Mouse (Mus musculus) limb, embryonic 10.5 days (tissue): ENCODE results near the gene Fpgt. TPM values are rescaled to one million over a fixed set of nuclear protein-coding genes. Genes with fewer than 3 reads are reported as not detected.

Source experiments
- DNase-seq: peaks from one replicate; pipeline ENCODE4 v3.0.0-alpha.2; 2017; ENCODE audit warnings: low spot score
- H3K27ac ChIP-seq: fragments of 300-500 bp; sonication (generic); 2 replicates; pipeline ENCODE4 v1.5.1; 2016; ENCODE audit warnings: mild to moderate bottlenecking
- H3K27me3 ChIP-seq: fragments of 300-500 bp; sonication (generic); 2 replicates; pipeline ENCODE4 v1.6.1; 2016; ENCODE audit warnings: low read depth, mild to moderate bottlenecking; ENCODE audit not compliant: poor library complexity, severe bottlenecking
- H3K36me3 ChIP-seq: fragments of 300-500 bp; sonication (generic); 2 replicates; pipeline ENCODE4 v1.6.1; 2016; ENCODE audit warnings: mild to moderate bottlenecking, moderate library complexity
- H3K4me1 ChIP-seq: fragments of 300-500 bp; sonication (generic); 2 replicates; pipeline ENCODE4 v1.6.1; 2016
- H3K4me3 ChIP-seq: fragments of 300-500 bp; sonication (generic); 2 replicates; pipeline ENCODE4 v1.5.1; 2016; ENCODE audit warnings: mild to moderate bottlenecking, moderate library complexity
- H3K9me3 ChIP-seq: fragments of 300-500 bp; sonication (generic); replicated peaks from 2 replicates; pipeline ENCODE4 v1.6.1; 2016; ENCODE audit warnings: mild to moderate bottlenecking
- WGBS: fragments of 180-500 bp; shearing (Covaris S2); methylation state at CpG from one replicate; pipeline ENCODE4 v1.1.7; 2016; 5-methylcytosine and 5-hydroxymethylcytosine counted together
- polyA plus RNA-seq: library from polyadenylated mRNA; unstranded; fragments of >200 nt; fragmentation: Nextera tagmentation; extraction: Ambion mirVana; gene quantifications from 2 replicates; pipeline ENCODE4 v1.2.1, GENCODE M21; 2016

The Fpgt gene
- polyA plus RNA-seq = 11.3 and 13.9 TPM in 2 replicates

DNA sequence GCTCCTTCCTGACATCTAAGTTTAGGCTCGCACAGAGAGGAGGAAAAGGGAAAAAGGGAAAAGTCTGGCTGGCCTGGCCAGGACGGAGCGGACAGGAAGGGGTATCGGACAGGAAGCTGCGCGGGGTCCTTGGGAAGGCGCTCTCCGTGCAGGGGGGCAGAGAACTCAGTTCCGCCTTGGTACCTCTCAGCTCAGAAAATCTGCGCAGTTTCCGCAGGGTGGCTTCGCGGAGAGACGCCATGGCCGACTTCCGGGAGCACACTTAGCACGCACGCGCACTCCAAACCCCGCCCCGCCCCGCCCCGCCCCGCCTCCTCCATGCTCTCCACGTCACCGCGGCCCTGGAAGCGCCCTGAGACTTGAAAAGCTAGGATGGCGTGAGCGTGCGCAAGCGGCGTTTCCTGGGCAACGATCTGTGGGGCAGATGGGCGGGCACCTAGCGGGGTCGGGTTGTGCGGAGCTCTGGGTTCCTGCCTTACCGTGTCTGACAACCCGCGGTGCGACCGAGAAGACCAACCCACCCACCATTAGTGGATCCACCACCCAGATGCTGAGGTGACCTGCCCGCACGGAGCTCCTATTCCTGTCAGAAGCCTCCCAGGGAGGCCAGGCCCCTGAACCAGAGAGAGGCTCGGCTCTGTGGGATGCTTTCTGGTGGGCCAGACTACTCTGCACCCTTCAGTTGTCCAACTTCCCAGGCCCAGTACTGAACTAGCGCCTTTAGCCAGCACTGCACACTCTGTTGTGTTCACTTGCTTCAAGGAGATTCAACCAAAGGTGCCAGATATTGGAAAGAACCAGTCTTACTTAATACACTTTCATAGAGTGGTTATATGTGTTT is at the start of gene Fpgt, which contains the start of gene Lrriq3:
Gene Fpgt (minus strand): TSS at position 288 of the 841 bp plus-strand sequence.
Gene Lrriq3 (plus strand): TSS at position 319 of the 841 bp plus-strand sequence.
- Histone ChIP-seq H3K9me3 (no peaks in the 10 kb centered on the region), H3K27me3 (no peaks in the 10 kb centered on the region), H3K27ac (peak within 1 kb of the TSS; percentile 89), H3K4me1 (peaks cover 6% of the 10 kb centered on the region; the same call in 1 of the 2 replicates), H3K4me3 (peak within 1 kb of the TSS; percentile 64), H3K36me3 (no peaks in the 10 kb centered on the region)
- DNase-seq = peak; percentile 97
- under 1% methylated on average over 47 of the region's 47 CpGs for WGBS

DNA sequence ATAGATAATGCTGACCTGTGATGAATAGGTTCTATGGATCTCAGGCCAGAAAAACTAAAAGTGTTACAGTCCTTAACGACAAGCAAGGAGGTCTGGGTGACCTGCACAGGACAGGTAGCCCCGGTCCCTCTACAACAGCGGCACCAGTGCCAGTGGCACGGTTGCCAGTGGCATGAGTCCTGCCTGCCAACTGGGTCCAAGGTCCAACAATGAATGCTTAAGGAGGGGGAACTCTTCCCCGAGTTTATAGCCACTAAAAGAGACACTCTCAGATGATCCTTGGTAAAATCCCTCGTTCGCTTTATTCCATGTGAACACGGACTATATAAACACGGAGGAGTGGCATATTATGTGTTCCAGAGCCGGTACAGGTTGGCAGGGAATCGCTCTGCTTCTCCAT is 47.8 kb upstream of the Fpgt start:
- Histone ChIP-seq H3K36me3 (no peaks in the 10 kb centered on the region), H3K27me3 (no peaks in the 10 kb centered on the region), H3K9me3 (no peaks in the 10 kb centered on the region), H3K27ac (no peak overlapping the region), H3K4me3 (no peak overlapping the region), H3K4me1 (no peaks in the 10 kb centered on the region)
- no peak for DNase-seq
- WGBS = 92% methylated on average over 11 of the region's 11 CpGs

DNA sequence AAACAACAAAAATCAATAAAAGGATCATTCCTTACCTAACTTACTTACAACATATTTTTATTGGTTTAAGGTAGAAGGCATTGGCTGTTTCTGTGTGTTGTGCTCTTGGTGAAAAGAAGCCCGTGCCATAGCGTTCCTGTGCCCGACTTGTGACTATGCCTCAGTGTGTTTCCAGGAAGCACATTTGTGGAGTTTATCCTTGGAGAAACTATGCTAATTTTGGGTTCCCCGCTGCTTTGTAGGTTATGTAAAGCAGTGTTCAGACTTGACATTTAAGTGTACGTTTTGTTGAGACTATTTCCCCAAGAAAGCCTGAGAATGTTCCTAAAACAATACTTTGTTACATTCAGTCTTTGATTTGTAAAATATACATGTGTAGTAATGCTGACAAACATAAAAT is 44.5 kb upstream of the Fpgt start:
- H3K9me3 ChIP-seq = no peaks in the 10 kb centered on the region
- 87% methylated on average over 5 of the region's 5 CpGs for WGBS

DNA sequence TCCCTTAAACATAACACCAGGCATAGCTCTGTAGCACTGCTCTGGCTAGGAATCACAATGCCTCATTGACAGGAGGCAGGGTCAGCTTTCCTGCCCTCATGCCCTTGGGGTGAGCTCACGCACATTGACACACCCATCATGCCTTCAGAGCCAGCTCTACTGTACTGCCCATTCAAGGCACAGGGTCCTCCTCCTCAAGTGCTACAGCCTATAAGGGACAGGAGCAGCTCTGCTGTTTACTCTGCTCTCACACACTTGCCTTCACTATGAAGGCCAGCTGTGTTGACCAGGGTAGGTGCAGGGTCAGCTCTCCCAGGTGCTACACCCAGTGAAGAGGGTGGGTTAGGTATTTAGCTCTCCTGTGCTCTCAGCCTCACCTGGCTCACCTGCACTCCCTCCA is 12.8 kb upstream of the Fpgt start:
- DNase-seq = no peak
- H3K36me3 ChIP-seq = no peaks in the 10 kb centered on the region
- H3K4me3 ChIP-seq = no peak overlapping the region
- WGBS = 50% methylated on average over 1 of the region's 1 CpGs
- no peaks in the 10 kb centered on the region for H3K4me1 ChIP-seq
- no peaks in the 10 kb centered on the region for H3K27me3 ChIP-seq
- no peak overlapping the region for H3K27ac ChIP-seq
- no peaks in the 10 kb centered on the region for H3K9me3 ChIP-seq

More for the DNA sequence above, 44.5 kb upstream of the Fpgt start:
- no peaks in the 10 kb centered on the region for H3K36me3 ChIP-seq
- DNase-seq = no peak
- H3K4me1 ChIP-seq = no peaks in the 10 kb centered on the region
- H3K27ac ChIP-seq = no peak overlapping the region
- H3K27me3 ChIP-seq = no peaks in the 10 kb centered on the region
- H3K4me3 ChIP-seq = no peak overlapping the region

DNA sequence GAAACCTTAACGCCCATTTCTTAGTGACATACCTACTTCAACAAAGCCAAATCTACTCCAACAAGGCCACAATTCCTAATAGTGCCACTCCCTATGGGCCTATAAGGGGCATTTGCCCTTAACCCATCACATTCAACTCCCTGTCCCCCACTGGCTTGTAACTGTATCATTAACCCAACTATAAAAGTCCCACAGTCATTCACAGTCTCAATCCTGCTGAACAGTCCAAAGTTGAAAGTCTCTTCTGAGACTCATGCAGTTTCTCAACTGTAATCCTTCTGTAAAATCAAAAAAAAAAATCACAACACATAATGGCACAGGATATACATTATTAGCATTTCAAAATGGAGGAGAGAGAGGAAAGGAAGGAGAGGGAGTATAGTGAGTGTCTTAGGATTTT is 6.1 kb upstream of the Fpgt start:
- DNase-seq = no peak
- Histone ChIP-seq H3K4me1 (no peaks in the 10 kb centered on the region), H3K27ac (no peak overlapping the region), H3K4me3 (no peak overlapping the region), H3K36me3 (no peaks in the 10 kb centered on the region), H3K27me3 (no peaks in the 10 kb centered on the region), H3K9me3 (no peaks in the 10 kb centered on the region)
- 86% methylated on average over 1 of the region's 1 CpGs for WGBS

DNA sequence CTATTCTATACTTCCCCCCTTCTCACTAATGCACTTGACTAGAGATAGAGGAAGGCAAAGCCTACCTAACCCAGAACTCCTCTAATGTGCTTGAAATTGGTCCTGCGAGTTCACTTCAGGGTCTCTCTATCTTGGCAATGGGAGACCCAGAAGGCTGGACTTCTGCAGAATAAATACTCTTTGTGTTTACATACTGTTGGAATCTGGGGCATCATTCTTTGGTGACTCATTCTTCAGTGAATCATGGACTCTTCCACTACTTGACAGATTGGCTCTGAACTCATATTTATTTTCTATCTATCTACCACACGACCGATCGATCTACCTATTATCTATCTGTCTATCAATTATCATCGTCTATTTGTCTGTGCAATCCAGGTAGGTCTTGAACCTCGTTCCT is 1.1 kb downstream of the Fpgt start:
- Histone ChIP-seq H3K36me3 (peaks cover 8% of the 10 kb centered on the region), H3K27me3 (no peaks in the 10 kb centered on the region), H3K9me3 (no peaks in the 10 kb centered on the region), H3K4me1 (peaks cover 6% of the 10 kb centered on the region; the same call in 1 of the 2 replicates), H3K4me3 (peak overlapping the region; percentile 64), H3K27ac (no peak overlapping the region)
- WGBS = 94% methylated on average over 6 of the region's 6 CpGs
- DNase-seq = no peak

DNA sequence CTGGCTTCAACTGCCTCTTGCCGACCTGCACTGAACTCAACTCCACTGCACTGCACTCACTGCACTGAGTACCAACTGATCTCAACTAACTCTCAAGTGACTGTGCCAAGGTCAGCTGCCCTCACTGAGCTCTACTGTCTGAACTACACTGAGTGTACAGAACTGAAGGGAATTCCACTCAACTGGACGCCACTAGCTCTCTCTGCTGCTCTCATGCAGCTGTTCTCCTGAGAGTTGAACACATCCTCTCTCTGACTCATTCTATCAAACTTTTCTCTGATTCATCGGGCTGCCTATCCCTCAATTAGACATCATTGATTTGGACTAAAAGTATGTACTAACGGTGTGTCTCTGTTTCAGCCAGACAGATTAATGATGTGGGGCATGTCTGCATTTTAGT is 15.3 kb downstream of the Fpgt start:
- 81% methylated on average over 4 of the region's 4 CpGs for WGBS
- Histone ChIP-seq H3K4me3 (no peak overlapping the region), H3K27ac (no peak overlapping the region), H3K27me3 (no peaks in the 10 kb centered on the region), H3K36me3 (no peaks in the 10 kb centered on the region), H3K9me3 (no peaks in the 10 kb centered on the region), H3K4me1 (no peaks in the 10 kb centered on the region)
- DNase-seq = no peak

DNA sequence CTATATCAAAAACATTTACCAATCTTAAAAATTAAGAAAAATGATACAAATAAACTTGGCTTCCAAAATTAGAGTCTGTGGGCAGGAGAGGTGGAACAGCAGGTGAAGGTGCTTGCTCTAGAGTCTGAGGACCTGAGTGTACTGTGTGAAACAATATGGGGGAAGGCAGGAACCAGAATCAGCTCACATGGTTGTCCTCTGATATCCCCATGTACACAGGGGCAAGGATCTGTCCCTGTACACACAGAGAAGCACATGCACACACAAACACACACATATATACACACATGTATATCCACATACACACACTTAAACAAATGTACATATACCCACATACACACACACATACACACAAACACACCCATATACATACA is 33.8 kb downstream of the Fpgt start:
- Histone ChIP-seq H3K4me1 (no peaks in the 10 kb centered on the region), H3K36me3 (no peaks in the 10 kb centered on the region), H3K9me3 (no peaks in the 10 kb centered on the region), H3K4me3 (no peak overlapping the region), H3K27me3 (no peaks in the 10 kb centered on the region), H3K27ac (no peak overlapping the region)
- no peak for DNase-seq

DNA sequence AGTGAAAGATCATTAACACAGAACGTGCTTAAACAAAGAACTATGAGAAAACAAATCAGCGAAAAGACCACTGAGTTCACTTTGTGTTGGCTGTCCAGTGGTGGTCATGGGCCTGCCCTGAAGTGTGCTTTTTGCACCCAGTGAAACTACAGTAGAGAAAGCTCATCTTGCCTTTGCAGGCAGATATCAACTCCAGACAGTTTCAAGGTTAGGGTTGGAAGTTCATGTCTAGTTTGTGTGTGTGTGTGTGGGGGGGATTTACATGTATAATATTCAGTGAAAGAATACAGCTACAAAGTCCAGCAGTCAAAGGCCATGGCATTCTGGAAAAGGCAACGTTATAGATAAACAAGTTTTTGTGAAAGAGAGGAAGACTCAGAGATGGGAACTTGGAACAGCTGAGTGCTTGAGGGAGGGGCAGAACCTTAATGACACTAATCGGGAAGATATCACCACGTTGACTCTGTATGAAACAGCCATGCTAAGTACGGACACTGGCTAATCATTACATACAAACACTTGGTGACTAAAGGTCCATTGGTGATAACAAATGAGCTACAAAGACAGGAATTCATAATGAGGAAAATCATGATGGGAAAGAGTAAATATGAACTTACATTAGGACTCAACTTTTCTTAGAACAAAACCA is 34.3 kb downstream of the Fpgt start:
- H3K27ac ChIP-seq = no peak overlapping the region
- H3K4me1 ChIP-seq = no peaks in the 10 kb centered on the region
- H3K9me3 ChIP-seq = no peaks in the 10 kb centered on the region
- H3K27me3 ChIP-seq = no peaks in the 10 kb centered on the region
- no peaks in the 10 kb centered on the region for H3K36me3 ChIP-seq
- WGBS = 88% methylated on average over 6 of the region's 6 CpGs
- DNase-seq = no peak
- no peak overlapping the region for H3K4me3 ChIP-seq

DNA sequence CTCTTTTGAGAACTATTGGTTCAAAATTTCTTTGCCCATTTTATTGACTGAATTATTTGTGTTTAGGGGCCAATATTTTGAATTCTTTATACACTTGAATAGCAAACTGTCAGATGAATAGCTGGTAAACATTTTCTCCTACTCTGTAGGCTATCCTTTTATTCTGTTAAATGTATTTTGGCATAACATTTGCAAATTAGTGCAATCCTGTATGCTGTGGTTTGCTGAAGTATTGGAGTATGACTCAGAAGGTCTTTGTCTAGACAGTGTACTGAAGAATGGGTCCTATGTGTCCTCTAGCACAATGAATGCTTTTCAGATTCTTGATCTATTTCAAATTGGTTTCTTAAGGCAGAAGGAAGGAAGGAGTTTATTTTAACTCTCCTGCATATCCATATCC is 35.6 kb downstream of the Fpgt start:
- Histone ChIP-seq H3K27ac (no peak overlapping the region), H3K27me3 (no peaks in the 10 kb centered on the region), H3K4me3 (no peak overlapping the region), H3K4me1 (no peaks in the 10 kb centered on the region), H3K9me3 (no peaks in the 10 kb centered on the region), H3K36me3 (no peaks in the 10 kb centered on the region)
- DNase-seq = no peak

DNA sequence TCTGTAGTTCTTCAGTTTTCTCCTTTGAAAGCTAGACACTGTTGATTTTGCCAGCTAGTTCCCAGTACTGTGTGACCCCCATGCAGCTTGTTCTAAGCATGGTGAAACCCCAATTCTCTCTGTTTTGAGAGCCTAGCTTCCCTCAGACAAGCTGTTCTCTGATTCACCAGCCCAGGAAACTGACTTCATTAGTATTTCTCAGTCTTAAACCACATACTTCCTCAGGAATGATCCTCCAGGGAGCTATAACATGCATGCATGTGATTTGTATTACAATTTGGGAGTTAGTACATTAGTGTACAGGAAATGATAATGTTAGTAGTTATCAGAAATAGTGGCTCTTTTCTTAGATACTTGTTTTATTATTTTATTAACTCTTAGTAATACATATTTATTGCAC is 36.6 kb downstream of the Fpgt start:
- no peaks in the 10 kb centered on the region for H3K4me1 ChIP-seq
- DNase-seq = no peak
- H3K36me3 ChIP-seq = no peaks in the 10 kb centered on the region
- no peaks in the 10 kb centered on the region for H3K27me3 ChIP-seq
- no peaks in the 10 kb centered on the region for H3K9me3 ChIP-seq
- no peak overlapping the region for H3K4me3 ChIP-seq
- H3K27ac ChIP-seq = no peak overlapping the region

DNA sequence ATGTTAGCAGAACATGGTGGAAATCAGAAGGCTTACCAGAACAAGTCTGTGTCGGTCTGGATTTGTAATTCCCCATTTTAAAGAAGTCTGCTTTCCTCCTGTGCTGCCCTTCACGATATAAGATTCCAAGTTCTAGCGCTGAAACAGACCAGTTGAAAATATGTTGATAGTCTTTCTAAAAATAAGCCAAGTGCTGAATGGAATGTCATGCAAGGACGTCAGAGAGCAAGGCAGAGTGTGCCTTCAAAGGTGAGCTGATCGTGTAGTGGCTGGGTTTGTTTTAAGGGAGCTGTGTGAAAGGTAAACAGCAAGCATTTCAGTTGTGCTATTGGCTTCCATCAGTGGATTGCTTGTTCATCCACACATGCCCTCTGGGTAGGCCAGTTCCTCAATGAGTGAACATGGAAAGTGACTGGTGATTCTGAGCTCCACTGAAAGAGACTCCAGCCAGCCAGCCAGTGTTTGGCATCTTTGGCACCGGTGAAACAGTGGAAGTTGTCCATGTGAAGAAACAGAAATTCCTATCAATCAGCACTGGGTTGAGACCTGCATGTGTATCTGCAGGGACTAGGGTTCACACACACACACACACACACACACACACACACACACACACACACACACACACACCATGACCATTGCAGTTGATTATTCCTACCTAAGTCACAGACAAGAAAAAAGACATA is 37.8 kb downstream of the Fpgt start, which contains the start of gene Tnni3k:
Gene Tnni3k (minus strand): TSS at position 177 of the 686 bp plus-strand sequence.
- H3K9me3 ChIP-seq = no peaks in the 10 kb centered on the region
- H3K36me3 ChIP-seq = no peaks in the 10 kb centered on the region
- no peak for DNase-seq
- WGBS = 78% methylated on average over 6 of the region's 6 CpGs
- H3K4me1 ChIP-seq = no peaks in the 10 kb centered on the region
- H3K4me3 ChIP-seq = no peak within 1 kb of the TSS
- H3K27me3 ChIP-seq = no peaks in the 10 kb centered on the region
- no peak within 1 kb of the TSS for H3K27ac ChIP-seq

DNA sequence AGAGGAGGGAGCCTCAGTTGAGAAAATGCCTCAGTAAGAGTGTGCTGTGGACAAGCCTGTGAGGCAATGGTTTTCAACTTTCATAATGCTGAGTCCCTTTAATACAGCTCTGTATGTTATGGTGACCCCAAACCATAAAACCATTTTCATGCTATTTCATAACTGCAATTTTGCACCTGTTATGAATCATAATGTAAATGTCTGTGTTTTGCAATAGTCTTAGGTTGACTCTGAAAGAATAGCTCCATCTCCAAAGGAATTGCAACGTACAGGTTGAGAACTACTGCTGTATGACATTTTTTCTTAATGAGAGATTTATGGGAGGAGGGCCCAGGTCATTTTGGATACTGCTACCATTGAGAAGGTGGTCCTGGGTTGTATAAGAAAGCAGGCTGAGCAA is 40.0 kb downstream of the Fpgt start:
- 69% methylated on average over 1 of the region's 1 CpGs for WGBS
- Histone ChIP-seq H3K9me3 (no peaks in the 10 kb centered on the region), H3K4me1 (no peaks in the 10 kb centered on the region), H3K27ac (no peak overlapping the region), H3K4me3 (no peak overlapping the region), H3K36me3 (no peaks in the 10 kb centered on the region), H3K27me3 (no peaks in the 10 kb centered on the region)
- DNase-seq = no peak
